Mouse (Mus musculus): ENCODE results near the gene Acsl4. TPM values are rescaled to one million over a fixed set of nuclear protein-coding genes. Genes with fewer than 3 reads are reported as not detected.

The Acsl4 gene
- polyA plus RNA-seq, 1 experiment from 2014 or later: 30.4 TPM

DNA sequence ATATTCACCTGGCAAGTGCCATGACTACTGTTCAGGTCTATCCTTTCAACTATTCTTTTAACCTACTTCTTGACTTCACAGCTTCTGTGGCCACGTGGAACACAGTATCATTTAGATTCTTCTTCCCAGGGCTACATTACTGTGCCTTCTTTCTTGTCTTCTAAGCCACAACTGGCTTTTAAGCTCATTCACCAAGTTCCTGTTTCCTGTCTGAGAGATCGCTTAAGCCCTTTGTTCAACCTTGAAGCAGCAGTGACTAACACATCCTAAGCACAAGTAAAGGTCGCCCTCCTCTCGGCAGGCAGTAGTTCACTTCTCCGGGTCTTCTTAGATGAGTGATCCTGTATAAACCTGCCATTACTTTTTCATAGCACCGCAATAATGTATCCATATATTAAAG lies 10.4 kb downstream of the Acsl4 start:
- no peaks in the 10 kb centered on the region for H3K36me3 ChIP-seq (ENCODE audit: inconsistent target)
- no peak overlapping the region for H3K4me3 ChIP-seq (ENCODE audit: inconsistent target)
- H3K79me2 ChIP-seq (ENCODE audit: inconsistent target): peaks cover 98% of the 10 kb centered on the region
- 42% methylated on average over 6 of the region's 6 CpGs for WGBS (ENCODE audit: missing documents)
- H3K27ac ChIP-seq: no peak overlapping the region

DNA sequence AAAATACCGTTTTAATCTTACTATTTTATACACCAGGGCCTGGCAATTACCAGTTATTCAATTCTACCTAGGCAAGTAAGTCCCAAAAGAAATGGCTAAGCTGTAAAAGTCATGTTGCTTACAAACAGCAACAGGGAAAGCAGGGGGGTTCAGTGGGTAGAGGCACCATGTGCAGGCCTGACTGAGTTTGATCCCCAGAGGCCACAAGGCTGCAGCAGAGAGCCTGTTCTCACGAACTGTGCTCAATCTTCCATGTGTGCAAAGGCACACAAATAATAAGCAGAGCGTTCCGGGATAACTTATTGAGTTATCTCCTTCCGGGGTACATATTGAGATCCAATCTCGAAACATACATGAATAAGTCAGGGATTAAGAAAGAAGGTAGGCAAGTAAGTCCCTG lies 12.3 kb downstream of the Acsl4 start:
- Histone ChIP-seq H3K79me2 (ENCODE audit: inconsistent target) (peaks cover 98% of the 10 kb centered on the region), H3K27ac (no peak overlapping the region), H3K36me3 (ENCODE audit: inconsistent target) (no peaks in the 10 kb centered on the region), H3K4me3 (ENCODE audit: inconsistent target) (no peak overlapping the region)
- 84% methylated on average over 6 of the region's 6 CpGs for WGBS (ENCODE audit: missing documents)

- no peak overlapping the region for H3K4me3 ChIP-seq (ENCODE audit: inconsistent target)
- H3K36me3 ChIP-seq (ENCODE audit: inconsistent target): no peaks in the 10 kb centered on the region
- no peak overlapping the region; the same call in 1 of the 2 replicates for H3K27ac ChIP-seq
- 43% methylated on average over 2 of the region's 3 CpGs for WGBS (ENCODE audit: missing documents)
- H3K79me2 ChIP-seq (ENCODE audit: inconsistent target): peaks cover 100% of the 10 kb centered on the region
These were observed 13.0 kb downstream of the Acsl4 start for GRCm38 (mm10) chrX:142377358-142377757.

DNA sequence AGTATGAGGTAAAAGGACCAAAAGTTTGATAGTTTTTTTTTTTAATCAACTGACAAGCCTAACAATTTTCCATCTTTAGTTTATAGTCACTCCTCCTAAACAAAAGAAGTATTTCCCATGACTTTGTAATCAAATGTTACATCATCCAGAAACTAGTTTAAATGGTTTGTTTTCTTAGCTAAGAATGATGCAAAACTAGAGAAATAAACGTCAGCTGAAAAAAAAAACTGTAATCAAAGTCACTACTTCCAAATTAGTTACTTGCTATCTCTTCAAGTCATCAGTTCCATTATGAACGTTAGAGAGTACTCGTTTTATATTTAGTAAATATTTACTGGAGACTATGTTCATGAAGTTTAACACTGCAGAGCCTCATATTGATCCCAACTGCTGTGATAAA lies 13.6 kb downstream of the Acsl4 start:
- 88% methylated on average over 3 of the region's 3 CpGs for whole genome bisulfite sequencing (ENCODE audit: missing documents)
- H3K36me3 ChIP-seq (ENCODE audit: inconsistent target): no peaks in the 10 kb centered on the region
- H3K79me2 ChIP-seq (ENCODE audit: inconsistent target): peaks cover 100% of the 10 kb centered on the region
- no peak overlapping the region for H3K4me3 ChIP-seq (ENCODE audit: inconsistent target)
- H3K27ac ChIP-seq: no peak overlapping the region

GRCm38 (mm10) chrX:142375519-142375918 lies 14.8 kb downstream of the Acsl4 start:
- Histone ChIP-seq H3K36me3 (ENCODE audit: inconsistent target) (no peaks in the 10 kb centered on the region), H3K27ac (no peak overlapping the region), H3K4me3 (ENCODE audit: inconsistent target) (no peak overlapping the region), H3K79me2 (ENCODE audit: inconsistent target) (peaks cover 100% of the 10 kb centered on the region)
- WGBS (ENCODE audit: missing documents): 76% methylated on average over 4 of the region's 4 CpGs

GRCm38 (mm10) chrX:142372393-142372792 lies 17.9 kb downstream of the Acsl4 start:
- Histone ChIP-seq H3K27ac (no peak overlapping the region), H3K36me3 (ENCODE audit: inconsistent target) (no peaks in the 10 kb centered on the region), H3K4me3 (ENCODE audit: inconsistent target) (no peak overlapping the region), H3K79me2 (ENCODE audit: inconsistent target) (peaks cover 96% of the 10 kb centered on the region)
- 19% methylated on average over 3 of the region's 3 CpGs for WGBS (ENCODE audit: missing documents)

- Histone ChIP-seq H3K4me3 (ENCODE audit: inconsistent target) (no peak overlapping the region), H3K79me2 (ENCODE audit: inconsistent target) (peaks cover 95% of the 10 kb centered on the region), H3K27ac (peak overlapping the region; percentile 27), H3K36me3 (ENCODE audit: inconsistent target) (no peaks in the 10 kb centered on the region)
- WGBS (ENCODE audit: missing documents): 24% methylated on average over 7 of the region's 7 CpGs
These were observed 20.4 kb downstream of the Acsl4 start for GRCm38 (mm10) chrX:142369935-142370334.

DNA sequence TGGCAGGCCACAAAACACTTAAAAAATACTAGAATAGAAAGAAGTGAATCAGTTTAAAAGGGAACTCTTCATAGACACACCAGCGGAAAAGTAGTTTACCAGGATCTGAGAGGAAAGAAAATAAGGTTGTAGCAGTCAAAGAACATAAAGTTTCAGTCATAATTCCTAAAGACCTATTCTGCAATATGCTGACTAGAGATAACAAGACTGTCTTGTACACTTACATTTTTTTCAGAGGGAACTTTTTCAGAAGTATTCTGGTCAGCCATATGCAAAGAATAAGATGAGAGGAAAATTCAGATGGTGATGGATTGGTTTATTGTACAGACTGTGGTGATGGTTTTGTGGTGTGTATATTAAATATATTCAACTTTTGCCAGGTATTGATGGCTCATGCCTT lies 26.5 kb downstream of the Acsl4 start:
- no peaks in the 10 kb centered on the region for H3K36me3 ChIP-seq (ENCODE audit: inconsistent target)
- H3K27ac ChIP-seq: no peak overlapping the region
- 84% methylated on average over 1 of the region's 1 CpGs for WGBS (ENCODE audit: missing documents)

DNA sequence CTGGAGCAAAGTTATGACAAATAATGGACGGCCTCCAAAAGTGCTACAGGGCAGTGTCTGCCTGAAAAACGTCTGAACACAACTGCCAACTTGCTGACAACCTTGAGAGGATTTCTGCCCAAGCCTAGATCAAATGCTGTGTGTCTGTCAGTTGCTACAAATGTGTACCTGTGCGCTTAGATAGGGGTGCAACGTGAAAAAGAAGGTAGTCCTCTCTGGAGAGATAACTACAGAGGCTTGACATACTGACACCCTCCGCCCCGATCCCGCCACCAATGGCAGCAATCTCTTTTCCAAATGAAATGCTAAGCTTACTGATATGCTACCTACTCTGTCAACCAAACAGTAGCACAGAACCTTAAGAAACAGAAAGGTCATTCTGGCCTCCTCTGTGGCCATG lies 31.3 kb downstream of the Acsl4 start:
- Histone ChIP-seq H3K79me2 (ENCODE audit: inconsistent target) (peaks cover 88% of the 10 kb centered on the region), H3K27ac (no peak overlapping the region), H3K4me3 (ENCODE audit: inconsistent target) (no peak overlapping the region), H3K36me3 (ENCODE audit: inconsistent target) (no peaks in the 10 kb centered on the region)
- 83% methylated on average over 7 of the region's 7 CpGs for WGBS (ENCODE audit: missing documents)

More for the DNA sequence above, 26.5 kb downstream of the Acsl4 start:
- H3K4me3 ChIP-seq (ENCODE audit: inconsistent target): no peak overlapping the region
- peaks cover 89% of the 10 kb centered on the region for H3K79me2 ChIP-seq (ENCODE audit: inconsistent target)

GRCm38 (mm10) chrX:142358427-142358826 lies 31.9 kb downstream of the Acsl4 start:
- Histone ChIP-seq H3K4me3 (ENCODE audit: inconsistent target) (no peak overlapping the region), H3K79me2 (ENCODE audit: inconsistent target) (peaks cover 88% of the 10 kb centered on the region), H3K27ac (no peak overlapping the region), H3K36me3 (ENCODE audit: inconsistent target) (no peaks in the 10 kb centered on the region)
- WGBS (ENCODE audit: missing documents): 62% methylated on average over 3 of the region's 5 CpGs

- 97% methylated on average over 6 of the region's 6 CpGs for WGBS (ENCODE audit: missing documents)
- Histone ChIP-seq H3K27ac (no peak overlapping the region), H3K79me2 (ENCODE audit: inconsistent target) (no peaks in the 10 kb centered on the region), H3K4me3 (ENCODE audit: inconsistent target) (no peak overlapping the region), H3K36me3 (ENCODE audit: inconsistent target) (peaks cover 8% of the 10 kb centered on the region; the same call in 1 of the 2 replicates)
These were observed 54.1 kb downstream of the Acsl4 start for GRCm38 (mm10) chrX:142336207-142336606.

DNA sequence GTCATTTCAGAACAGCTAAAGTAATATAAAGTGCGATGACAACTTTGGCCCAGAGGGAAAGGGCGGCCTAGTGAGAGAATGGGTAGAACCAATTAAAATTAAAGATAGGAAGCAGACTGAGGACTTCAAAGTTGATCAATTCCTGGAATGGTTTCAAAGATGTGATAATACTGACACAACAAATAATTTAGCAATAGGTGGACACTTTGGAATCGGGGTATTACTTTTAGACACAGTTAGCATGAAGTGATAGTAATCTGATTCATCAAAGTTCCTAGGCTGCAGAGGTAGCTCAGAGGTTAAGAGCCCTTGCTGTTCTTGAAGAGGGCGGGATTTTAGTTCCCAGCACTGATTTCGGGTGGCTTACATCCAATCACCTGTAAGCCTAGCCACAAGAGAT lies 54.8 kb downstream of the Acsl4 start:
- WGBS (ENCODE audit: missing documents): 95% methylated on average over 5 of the region's 5 CpGs

DNA sequence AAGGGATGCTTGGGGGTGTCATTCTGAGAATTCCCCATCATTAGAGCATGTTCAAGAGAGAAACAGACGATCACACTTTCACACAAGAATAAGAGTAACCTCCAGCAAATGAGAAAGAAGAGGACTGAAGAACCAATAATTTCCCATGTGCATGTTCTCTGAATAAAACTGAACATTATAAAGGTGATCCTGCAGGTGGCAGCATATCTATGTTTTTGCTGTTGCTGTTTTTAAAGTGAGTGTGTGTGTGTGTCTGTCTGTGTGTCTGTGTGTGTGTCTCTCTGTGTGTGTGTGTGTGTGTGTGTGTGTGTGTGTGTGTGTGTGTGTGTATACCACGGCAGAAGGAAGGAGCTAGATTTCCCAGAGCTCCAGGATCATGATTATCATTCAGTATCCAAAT lies 64.6 kb downstream of the Acsl4 start:
- WGBS (ENCODE audit: missing documents): 92% methylated on average over 1 of the region's 2 CpGs
- H3K36me3 ChIP-seq (ENCODE audit: inconsistent target): peaks cover 6% of the 10 kb centered on the region; the same call in 1 of the 2 replicates
- H3K79me2 ChIP-seq (ENCODE audit: inconsistent target): no peaks in the 10 kb centered on the region
- H3K4me3 ChIP-seq (ENCODE audit: inconsistent target): no peak overlapping the region
- H3K27ac ChIP-seq: no peak overlapping the region

More for the DNA sequence above, 54.8 kb downstream of the Acsl4 start:
- no peak overlapping the region for H3K4me3 ChIP-seq (ENCODE audit: inconsistent target)
- no peaks in the 10 kb centered on the region for H3K79me2 ChIP-seq (ENCODE audit: inconsistent target)
- H3K36me3 ChIP-seq (ENCODE audit: inconsistent target): peaks cover 6% of the 10 kb centered on the region; the same call in 1 of the 2 replicates
- H3K27ac ChIP-seq: no peak overlapping the region

DNA sequence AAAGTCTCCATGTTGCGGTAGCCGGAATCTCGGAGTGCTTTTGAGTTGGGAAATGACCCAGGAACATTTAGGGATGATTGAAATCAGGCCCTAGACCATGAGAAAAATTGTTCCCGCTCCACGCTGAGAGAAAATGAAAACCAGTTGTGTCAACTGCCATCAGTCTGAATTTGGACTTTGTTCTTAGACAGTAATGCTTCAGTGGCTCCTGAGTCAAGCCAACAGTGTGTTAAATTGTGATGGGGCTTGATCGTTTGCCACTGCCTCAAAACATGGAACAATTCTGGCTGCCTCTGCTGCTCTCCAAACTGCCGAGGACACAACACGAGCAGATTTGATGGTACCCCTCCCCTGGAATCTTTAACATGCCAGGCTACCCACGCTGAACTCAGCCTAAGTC lies 74.2 kb downstream of the Acsl4 start:
- Histone ChIP-seq H3K4me3 (ENCODE audit: inconsistent target) (no peak overlapping the region), H3K36me3 (ENCODE audit: inconsistent target) (no peaks in the 10 kb centered on the region), H3K27ac (no peak overlapping the region), H3K79me2 (ENCODE audit: inconsistent target) (no peaks in the 10 kb centered on the region)
- 85% methylated on average over 8 of the region's 9 CpGs for WGBS (ENCODE audit: missing documents)

DNA sequence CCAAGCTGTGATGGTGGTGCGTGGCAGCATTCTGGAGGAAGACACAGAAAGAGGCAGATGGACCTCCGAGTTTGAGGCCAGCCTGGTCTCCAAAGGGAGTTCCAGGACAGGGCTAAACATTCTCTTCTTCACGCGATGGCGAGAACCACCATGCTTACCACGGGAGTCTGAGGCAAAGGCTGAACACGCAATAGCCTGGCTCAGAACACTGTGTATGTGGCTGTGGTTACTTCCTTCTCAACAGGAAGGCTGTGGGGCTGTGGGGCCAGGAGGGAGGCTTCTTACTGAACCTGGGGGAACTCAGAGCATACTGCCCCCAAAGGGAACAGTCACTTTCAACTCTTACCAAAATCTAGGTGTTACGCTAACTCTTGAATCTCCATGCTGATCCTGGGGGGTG lies 75.1 kb downstream of the Acsl4 start:
- Histone ChIP-seq H3K79me2 (ENCODE audit: inconsistent target) (no peaks in the 10 kb centered on the region), H3K36me3 (ENCODE audit: inconsistent target) (no peaks in the 10 kb centered on the region), H3K4me3 (ENCODE audit: inconsistent target) (no peak overlapping the region), H3K27ac (no peak overlapping the region)
- WGBS (ENCODE audit: missing documents): 48% methylated on average over 8 of the region's 8 CpGs

- Histone ChIP-seq H3K27ac (no peak overlapping the region), H3K4me3 (ENCODE audit: inconsistent target) (no peak overlapping the region), H3K36me3 (ENCODE audit: inconsistent target) (no peaks in the 10 kb centered on the region), H3K79me2 (ENCODE audit: inconsistent target) (no peaks in the 10 kb centered on the region)
- 47% methylated on average over 8 of the region's 11 CpGs for WGBS (ENCODE audit: missing documents)
These were observed 75.9 kb downstream of the Acsl4 start for GRCm38 (mm10) chrX:142314307-142315024.
